Mouse (Mus musculus) forebrain, postnatal 0 days (tissue): ENCODE results near the gene Mex3d. TPM values are rescaled to one million over a fixed set of nuclear protein-coding genes. Genes with fewer than 3 reads are reported as not detected.

Source experiments
- ATAC-seq: fragments of 200-750 bp; cut with Nextera tagmentation; 2 replicates; pipeline ENCODE4 v1.8.0; 2017; ENCODE audit warnings: mild to moderate bottlenecking, moderate library complexity
- DNase-seq: peaks from one replicate; pipeline ENCODE4 v3.0.0-alpha.2; 2015
- H3K27ac ChIP-seq: fragments of 300-500 bp; sonication (generic); 2 replicates; pipeline ENCODE4 v1.5.1; 2014; ENCODE audit warnings: low read depth, mild to moderate bottlenecking, antibody characterized with exemption, low read length, moderate library complexity, mixed read lengths
- H3K27me3 ChIP-seq: fragments of 300-500 bp; sonication (generic); 2 replicates; pipeline ENCODE4 v1.6.1; 2014; ENCODE audit warnings: mild to moderate bottlenecking, low read length, mixed read lengths; ENCODE audit not compliant: insufficient read depth
- H3K36me3 ChIP-seq: fragments of 300-500 bp; sonication (generic); 2 replicates; pipeline ENCODE4 v1.6.1; 2014; ENCODE audit warnings: mild to moderate bottlenecking, moderate library complexity; ENCODE audit not compliant: insufficient read depth
- H3K4me1 ChIP-seq: fragments of 300-500 bp; sonication (generic); 2 replicates; pipeline ENCODE4 v1.6.1; 2014; ENCODE audit warnings: antibody characterized with exemption; ENCODE audit not compliant: insufficient read depth
- H3K4me2 ChIP-seq: fragments of 300-500 bp; sonication (generic); 2 replicates; pipeline ENCODE4 v1.6.1; 2014; ENCODE audit warnings: low read depth, mild to moderate bottlenecking, moderate library complexity
- H3K4me3 ChIP-seq: fragments of 300-500 bp; sonication (generic); 2 replicates; pipeline ENCODE4 v1.5.1; 2014; ENCODE audit warnings: low read depth, low read length, mixed read lengths
- H3K9ac ChIP-seq: fragments of 300-500 bp; sonication (generic); 2 replicates; pipeline ENCODE4 v1.6.1; 2014; ENCODE audit warnings: mild to moderate bottlenecking
- H3K9me3 ChIP-seq: fragments of 300-500 bp; sonication (generic); 2 replicates; pipeline ENCODE4 v1.6.1; 2016; ENCODE audit warnings: low read length
- CTCF ChIP-seq: sonication (generic); IDR thresholded peaks from 2 replicates; pipeline ENCODE4 v1.5.1; 2016; ENCODE audit warnings: antibody characterized with exemption, control low read depth, low read depth
- WGBS: fragments of 180-500 bp; shearing (Covaris S2); extraction: QIAGEN DNeasy Blood & Tissue Kit; methylation state at CpG from one replicate; pipeline ENCODE4 v1.1.7; 2014; 5-methylcytosine and 5-hydroxymethylcytosine counted together
- polyA plus RNA-seq: library from polyadenylated mRNA; unstranded; fragments of >200 nt; fragmentation: Nextera tagmentation; extraction: Ambion mirVana; gene quantifications from 2 replicates; pipeline ENCODE4 v1.2.1, GENCODE M21; 2015
- total RNA-seq: library from RNA; depleted of rRNA; stranded (reverse); fragments of >200 nt; gene quantifications from 2 replicates; pipeline ENCODE4 v1.2.3, GENCODE M21; 2014

Gene Mex3d
- total and polyA plus RNA-seq, 2 experiments from 2014 or later = 18.4 to 120 TPM

DNA sequence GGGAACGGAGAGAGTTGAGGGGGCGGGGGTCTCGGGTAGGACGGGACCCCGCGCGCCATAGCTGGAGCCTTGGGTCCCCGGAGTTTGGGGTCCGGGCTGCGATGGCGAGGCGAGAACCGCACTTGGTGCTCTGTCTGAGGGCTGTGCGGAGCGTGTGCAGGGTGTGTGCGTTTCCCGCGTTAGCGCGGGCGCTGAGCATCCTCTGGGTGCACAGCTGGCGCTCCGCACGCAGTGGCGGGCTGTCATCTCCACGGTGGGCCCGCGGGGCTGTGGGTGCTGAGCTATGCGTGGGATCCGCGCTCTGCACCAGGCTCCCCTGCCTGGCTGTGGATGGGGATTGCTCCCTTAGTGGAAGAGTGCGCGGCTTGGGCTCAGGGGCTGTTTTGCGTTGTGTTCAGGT lies 30.7 kb downstream of the Mex3d start:
- Histone ChIP-seq H3K36me3 (no peaks in the 10 kb centered on the region), H3K27me3 (peaks cover 55% of the 10 kb centered on the region), H3K4me2 (peak overlapping the region; percentile 71), H3K4me1 (no peaks in the 10 kb centered on the region), H3K27ac (no peak overlapping the region), H3K4me3 (peak overlapping the region; percentile 40), H3K9me3 (no peaks in the 10 kb centered on the region), H3K9ac (peak overlapping the region; percentile 33; the same call in 1 of the 2 replicates)
- TF ChIP-seq CTCF = no peak
- ATAC-seq (peak; percentile 60), DNase-seq (no peak)
- WGBS = 4% methylated on average over 32 of the region's 34 CpGs

DNA sequence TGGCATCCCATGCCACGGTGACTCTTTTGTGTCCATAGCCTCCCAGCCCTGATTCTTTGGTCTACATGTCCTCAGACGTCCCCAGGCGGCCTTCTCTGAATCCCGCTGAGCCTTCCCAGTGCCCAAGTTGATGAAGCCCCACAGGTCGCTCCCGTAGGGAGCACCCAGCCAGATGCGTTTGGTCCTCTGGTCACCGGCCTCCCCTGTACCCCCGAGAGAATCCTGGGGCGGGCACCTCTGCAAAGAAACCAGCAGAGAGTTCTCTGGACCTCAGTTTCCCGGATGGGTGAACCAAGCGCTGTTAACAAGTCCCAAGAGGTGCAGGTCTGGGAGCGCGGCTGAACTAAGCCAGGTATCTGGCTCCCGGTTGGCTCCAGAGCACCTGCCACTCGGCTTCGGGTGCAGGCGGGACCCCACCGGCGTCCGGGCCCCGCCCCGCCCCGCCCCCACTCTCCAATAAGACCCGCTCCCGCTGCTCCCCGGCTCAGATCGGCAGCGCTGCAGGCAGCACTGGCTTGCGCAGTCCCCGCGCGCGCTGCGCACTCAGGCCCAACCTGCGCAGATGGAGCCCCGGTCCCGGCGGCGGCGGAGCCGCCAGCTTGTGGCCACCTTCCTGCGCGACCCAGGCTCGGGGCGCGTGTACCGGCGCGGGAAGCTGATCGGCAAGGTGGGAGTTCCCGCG lies 31.3 kb downstream of the Mex3d start, which contains the start of gene Plk5:
Plk5 (plus strand) TSS at position 459 of the 682 bp plus-strand sequence.
- no peak within 1 kb of the TSS for H3K27ac ChIP-seq
- no peaks in the 10 kb centered on the region for H3K36me3 ChIP-seq
- peak within 1 kb of the TSS; percentile 33; the same call in 1 of the 2 replicates for H3K9ac ChIP-seq
- 2% methylated on average over 49 of the region's 53 CpGs for WGBS
- peaks cover 57% of the 10 kb centered on the region for H3K27me3 ChIP-seq
- TF ChIP-seq CTCF = no peak
- no peaks in the 10 kb centered on the region for H3K4me1 ChIP-seq
- H3K4me2 ChIP-seq = peak within 1 kb of the TSS; percentile 71
- DNase-seq (no peak), ATAC-seq (peak; percentile 44; the same call in 1 of the 2 replicates)
- no peaks in the 10 kb centered on the region for H3K9me3 ChIP-seq
- H3K4me3 ChIP-seq = peak within 1 kb of the TSS; percentile 40

DNA sequence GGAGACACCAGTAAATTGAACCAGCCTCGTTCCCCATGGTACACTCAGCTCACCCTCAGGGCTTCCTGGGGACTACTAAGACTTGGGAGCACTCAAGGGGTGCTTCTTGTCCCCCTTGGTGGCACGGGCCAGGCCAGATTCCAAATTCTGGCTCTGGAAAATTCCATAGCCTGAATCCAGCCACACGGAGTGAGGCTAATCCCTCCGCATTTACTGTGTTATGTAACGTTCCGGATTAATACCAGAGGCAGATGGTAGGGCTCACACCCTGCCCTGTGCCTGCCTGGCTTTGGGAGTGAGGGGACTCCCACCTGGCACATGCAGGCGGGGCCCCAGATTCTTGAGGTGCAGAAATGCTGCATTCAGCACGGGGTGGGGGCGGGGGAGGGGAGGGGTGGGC lies 32.0 kb downstream of the Mex3d start:
- Histone ChIP-seq H3K4me1 (no peaks in the 10 kb centered on the region), H3K27ac (no peak overlapping the region), H3K36me3 (no peaks in the 10 kb centered on the region), H3K9ac (no peak overlapping the region), H3K4me3 (no peak overlapping the region), H3K27me3 (peaks cover 64% of the 10 kb centered on the region), H3K9me3 (no peaks in the 10 kb centered on the region), H3K4me2 (no peak overlapping the region)
- 8% methylated on average over 9 of the region's 9 CpGs for WGBS
- no peak for ATAC-seq
- no peak for DNase-seq
- TF ChIP-seq CTCF = no peak

DNA sequence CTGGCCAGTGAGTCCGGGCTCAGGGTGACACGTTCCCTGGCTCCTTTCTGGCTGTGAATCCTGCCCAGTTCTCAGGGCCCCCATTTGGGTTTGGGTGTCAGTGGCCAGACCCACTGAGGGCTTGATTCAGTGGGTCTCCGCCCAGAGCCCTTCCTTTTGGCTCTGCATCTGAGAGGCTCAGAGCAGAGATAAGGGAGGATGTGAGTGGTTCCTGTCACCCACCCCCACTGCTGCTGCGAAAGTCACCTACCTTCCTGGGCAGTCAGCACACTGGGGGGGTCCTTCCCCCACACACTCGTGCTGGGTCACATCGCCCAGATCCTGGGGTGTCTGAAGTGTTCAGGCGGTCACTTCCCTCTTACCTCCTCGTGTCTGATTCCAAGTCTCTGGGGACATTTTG lies 34.7 kb downstream of the Mex3d start:
- no peak for TF ChIP-seq CTCF
- Histone ChIP-seq H3K4me1 (no peaks in the 10 kb centered on the region), H3K27me3 (peaks cover 68% of the 10 kb centered on the region), H3K4me2 (no peak overlapping the region), H3K9ac (no peak overlapping the region), H3K36me3 (no peaks in the 10 kb centered on the region), H3K9me3 (no peaks in the 10 kb centered on the region), H3K4me3 (no peak overlapping the region), H3K27ac (no peak overlapping the region)
- no peak for DNase-seq
- no peak for ATAC-seq
- WGBS = 70% methylated on average over 8 of the region's 8 CpGs

DNA sequence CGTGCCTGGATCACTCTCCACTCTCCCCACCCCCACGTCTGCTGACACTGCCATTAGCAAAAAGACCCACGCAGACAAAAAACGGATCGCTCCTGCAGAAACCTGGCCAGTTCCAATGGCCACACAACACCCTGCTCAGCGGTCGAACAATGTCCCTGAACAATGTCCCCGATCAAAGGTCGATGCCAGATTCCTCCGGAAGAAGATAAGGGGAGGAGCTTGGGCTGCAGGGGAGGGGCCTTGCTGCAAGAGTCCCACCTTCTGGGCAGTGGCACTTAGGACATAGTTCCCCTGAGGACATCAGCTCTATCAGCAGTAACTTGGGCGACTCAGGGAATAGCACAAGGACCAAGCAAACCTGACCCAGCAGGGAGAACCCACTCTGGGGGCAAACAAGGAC lies 35.6 kb downstream of the Mex3d start:
- no peak for ATAC-seq
- Histone ChIP-seq H3K9ac (no peak overlapping the region), H3K36me3 (no peaks in the 10 kb centered on the region), H3K9me3 (no peaks in the 10 kb centered on the region), H3K27me3 (peaks cover 67% of the 10 kb centered on the region), H3K4me1 (no peaks in the 10 kb centered on the region), H3K4me3 (no peak overlapping the region), H3K27ac (no peak overlapping the region), H3K4me2 (no peak overlapping the region)
- no peak for DNase-seq
- no peak for TF ChIP-seq CTCF
- 22% methylated on average over 11 of the region's 11 CpGs for WGBS

DNA sequence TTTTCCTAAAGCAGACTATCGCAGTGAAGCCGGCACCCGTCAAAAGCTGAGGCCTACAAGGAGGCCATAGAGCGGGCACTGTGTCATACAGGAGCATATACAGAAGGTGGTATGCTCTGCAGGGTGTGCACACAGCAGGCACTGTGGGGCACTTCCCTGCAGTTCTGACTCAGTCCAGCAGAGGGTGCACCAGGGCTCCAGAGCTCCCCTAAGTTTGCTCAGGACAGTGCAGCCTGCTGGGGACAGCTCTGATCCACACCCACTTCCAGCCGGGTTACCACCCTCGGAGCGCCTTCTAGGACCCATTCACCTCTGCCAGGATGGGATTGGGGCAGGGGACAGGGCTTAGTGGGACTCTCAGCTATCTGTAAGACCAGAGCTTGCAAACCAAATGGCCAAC lies 37.2 kb downstream of the Mex3d start:
- no peak overlapping the region for H3K27ac ChIP-seq
- H3K4me3 ChIP-seq = no peak overlapping the region
- H3K36me3 ChIP-seq = no peaks in the 10 kb centered on the region
- H3K9me3 ChIP-seq = no peaks in the 10 kb centered on the region
- ATAC-seq (peak; percentile 88), DNase-seq (peak; percentile 85)
- H3K9ac ChIP-seq = no peak overlapping the region
- peaks cover 62% of the 10 kb centered on the region for H3K27me3 ChIP-seq
- H3K4me2 ChIP-seq = no peak overlapping the region
- TF ChIP-seq CTCF = peak; percentile 95
- H3K4me1 ChIP-seq = no peaks in the 10 kb centered on the region
- WGBS = 3% methylated on average over 7 of the region's 7 CpGs

DNA sequence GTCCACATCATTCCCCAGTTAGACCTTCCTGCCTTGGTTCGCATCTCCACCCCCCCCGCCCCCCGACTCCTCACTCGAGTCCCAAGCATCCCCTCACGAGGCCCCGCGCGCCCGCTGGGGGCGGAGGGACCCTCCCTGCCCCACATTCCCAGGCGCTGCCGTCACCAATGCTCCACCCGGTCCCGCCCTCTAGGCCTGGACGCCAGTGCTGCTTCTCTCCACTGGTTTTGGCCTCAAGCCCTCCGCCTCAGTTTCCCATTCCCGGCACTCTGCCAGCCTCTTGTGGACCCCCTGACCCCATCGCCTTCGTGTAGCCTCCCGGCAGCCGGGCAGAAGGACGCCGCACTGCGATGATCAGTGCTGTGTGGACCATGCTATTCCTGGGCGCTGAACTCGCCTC lies 38.5 kb downstream of the Mex3d start:
- no peaks in the 10 kb centered on the region for H3K36me3 ChIP-seq
- H3K4me3 ChIP-seq = no peak overlapping the region
- no peaks in the 10 kb centered on the region for H3K4me1 ChIP-seq
- ATAC-seq (no peak), DNase-seq (no peak)
- 12% methylated on average over 26 of the region's 26 CpGs for WGBS
- no peak overlapping the region for H3K4me2 ChIP-seq
- no peaks in the 10 kb centered on the region for H3K9me3 ChIP-seq
- TF ChIP-seq CTCF = no peak
- no peak overlapping the region for H3K27ac ChIP-seq
- H3K9ac ChIP-seq = no peak overlapping the region
- peaks cover 74% of the 10 kb centered on the region for H3K27me3 ChIP-seq
